Mouse (Mus musculus) fat pad, adult 2 months (tissue): ENCODE data around the gene Dand5.
A peak's percentile ranks its signal among the peaks of the same experiment; 100 is the strongest.

ENCODE experiments used
- DNase-seq: peaks from one replicate; pipeline ENCODE4 v3.0.0-alpha.2; 2011; ENCODE audit warnings: low read depth, low spot score; ENCODE audit errors: extremely low read depth

The Dand5 gene

DNA sequence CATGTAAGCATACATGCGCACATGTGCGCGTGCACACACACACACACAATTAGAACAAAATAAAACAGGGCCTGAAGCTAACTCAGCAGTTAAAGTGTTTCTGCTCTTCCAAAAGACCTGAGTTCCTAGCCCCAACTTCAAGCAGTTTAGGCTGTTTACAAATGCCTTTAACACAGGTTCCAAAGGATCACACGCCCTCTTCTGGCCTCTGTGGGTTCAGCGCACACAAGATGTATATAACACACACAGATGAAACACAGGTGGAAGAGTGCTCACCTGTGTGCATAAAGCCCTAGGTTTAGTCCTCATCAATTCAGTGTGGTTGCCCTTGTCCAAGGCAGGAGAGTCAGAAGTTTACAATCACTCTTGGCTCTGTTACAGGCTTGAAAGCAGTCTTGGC lies 16.6 kb downstream of the Dand5 start:
- DNase-seq, result no peak

DNA sequence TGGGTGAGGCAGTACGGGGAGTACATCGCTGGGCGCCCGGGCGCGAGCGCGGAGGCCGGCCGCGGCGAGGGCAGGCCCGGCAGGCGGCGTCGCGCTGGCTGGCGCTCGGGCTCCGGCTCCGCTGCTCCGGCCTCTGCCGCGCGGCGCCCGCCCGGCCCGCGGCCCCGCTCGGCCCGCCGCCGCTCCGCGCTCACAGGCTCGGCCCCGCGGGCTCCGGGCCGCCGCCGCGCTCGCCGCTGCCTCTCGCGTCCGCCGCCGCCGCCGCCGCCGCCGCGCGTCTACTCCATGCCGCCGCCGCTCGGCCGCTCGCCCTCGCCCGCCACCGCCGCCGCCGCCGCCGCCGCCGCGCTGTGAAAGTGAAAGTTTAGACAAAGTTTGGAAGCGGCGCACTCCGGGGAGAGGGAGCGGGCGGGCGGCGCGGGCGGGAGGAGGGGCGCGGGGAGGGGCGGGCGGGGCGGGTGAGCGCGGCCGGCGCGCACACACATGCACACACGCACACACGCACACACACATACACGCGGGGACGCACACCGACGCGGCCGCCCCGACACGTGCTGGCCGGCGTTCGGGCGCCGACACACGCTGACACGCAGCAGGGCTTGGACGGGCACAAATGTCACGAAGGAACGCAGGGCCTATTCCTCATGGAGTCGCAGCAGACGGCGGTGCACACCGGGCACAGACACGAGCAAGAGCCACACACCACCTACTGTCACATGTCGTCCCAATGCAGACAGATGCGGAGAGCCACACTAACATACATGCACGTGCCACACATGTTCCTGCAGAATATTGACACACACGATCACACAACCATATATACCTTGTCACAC lies 22.4 kb downstream of the Dand5 start, which contains the start of gene Nfix:
TSS of gene Nfix (minus strand) at position 346 of the 833 bp plus-strand sequence.
- no peak for DNase-seq

DNA sequence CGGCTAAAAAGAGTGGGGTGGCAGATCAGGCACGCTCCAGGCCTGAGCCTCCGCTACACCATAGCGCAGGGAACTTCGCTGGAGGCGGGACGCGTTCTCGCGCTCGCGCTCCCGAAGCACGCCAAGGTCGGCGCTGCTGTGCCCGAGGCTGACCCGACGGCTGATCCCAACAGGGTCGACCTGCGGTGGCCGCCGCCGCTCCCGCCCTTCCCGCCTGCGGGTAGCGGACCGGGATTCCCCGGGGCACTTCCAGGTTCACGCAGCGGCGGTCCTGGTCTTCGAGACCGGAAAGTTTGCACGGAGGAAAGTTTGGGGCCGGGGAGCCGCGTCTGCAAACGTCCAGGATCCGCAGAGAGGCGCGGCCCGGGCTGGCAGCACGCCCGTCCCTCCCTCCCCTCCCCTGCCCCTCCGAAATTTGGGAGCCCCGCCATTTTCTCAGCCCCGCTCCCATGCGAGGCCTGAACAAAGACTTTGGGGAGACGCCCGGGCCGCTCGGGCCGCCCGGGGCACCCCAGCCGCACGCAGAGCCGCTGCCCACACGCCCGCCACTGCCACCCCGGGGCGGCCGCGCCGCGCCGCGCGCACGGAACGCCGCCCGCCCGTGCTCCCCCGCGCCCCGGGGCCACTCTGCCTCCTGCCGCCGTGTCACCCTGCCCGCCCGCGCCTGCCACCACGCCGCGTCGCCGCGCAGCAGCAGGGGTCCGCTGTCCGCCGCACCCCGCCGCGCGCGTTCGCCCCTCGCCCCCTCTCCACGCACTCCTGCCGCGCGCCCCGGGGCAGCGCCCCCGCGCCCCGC lies 23.3 kb downstream of the Dand5 start:
- no peak for DNase-seq

DNA sequence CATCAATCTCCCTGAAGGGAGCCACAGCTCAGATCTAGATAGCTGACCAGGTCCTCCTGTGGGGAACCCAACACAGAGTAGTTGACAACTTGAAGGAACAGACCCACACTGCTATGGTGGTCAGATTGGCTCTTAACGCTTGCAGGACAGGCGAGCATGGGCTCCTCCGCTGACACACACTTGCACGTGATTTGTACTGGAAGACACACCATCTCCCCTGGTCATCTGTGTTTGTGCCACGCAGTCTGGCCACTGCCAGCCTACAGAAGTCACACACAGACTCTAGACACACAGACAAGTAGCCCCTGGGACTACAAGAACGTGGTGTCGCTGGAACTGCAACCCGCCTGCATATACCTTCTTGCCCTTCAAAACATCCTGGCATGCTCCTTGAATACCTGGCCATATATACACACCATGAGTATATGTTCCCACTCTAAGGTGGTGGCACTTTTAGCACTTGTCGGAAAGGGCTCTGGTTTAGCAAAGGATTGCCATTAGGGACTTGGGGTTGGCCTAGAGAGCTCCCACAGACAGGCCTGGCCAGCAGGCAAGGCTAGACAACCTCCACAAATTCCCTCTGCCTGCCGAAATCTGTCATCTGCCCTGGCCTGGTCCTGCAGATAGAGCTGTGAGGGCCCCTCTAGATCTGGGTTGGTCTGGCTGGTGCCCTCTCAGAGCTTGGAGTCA lies 24.0 kb downstream of the Dand5 start:
- DNase-seq, result no peak

DNA sequence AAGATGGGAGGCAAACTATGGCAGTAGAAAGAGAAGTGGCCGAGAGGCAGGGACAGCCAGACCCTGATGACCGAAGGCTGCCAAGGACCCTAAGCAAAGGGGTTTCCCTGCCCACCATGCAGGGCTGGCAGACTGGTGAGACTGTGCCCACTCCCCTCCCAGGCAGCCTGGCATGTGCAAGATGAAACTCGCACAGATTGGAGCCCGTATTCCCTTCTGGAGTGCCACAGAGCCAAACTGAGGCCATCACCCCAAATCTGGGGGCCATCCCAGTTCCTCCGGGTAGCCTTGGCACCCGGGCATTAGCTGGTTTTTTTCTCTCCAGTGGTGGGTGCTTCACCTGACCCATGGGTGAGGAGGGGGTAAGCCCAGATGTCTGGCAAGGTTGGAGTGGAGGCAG lies 24.7 kb downstream of the Dand5 start:
- no peak for DNase-seq

DNA sequence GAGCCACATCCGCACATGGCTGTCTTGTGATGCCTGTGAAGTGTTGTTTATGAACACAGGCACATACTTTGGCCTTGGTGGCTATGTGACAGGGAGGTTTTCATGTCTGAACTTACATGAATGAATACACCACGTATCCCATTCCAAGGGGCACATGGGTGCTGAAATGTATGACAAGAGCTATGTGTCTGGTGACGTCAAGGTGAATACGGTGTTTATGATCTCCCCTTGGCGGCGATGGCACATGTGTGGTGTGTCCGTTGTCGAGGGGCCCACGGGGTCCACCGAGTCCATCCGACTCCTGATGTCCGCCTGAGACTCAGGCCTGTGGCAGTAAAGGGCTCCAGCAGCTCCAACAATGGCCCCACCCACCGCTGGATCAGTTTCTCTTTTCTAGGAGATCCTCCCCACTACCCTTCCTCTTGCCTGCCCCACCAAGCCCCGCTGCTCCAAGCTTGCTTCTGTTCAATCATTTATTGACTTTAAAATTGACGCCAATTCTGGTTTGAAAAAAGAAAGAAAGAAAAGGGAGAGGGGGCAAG lies 25.3 kb downstream of the Dand5 start:
- no peak for DNase-seq

DNA sequence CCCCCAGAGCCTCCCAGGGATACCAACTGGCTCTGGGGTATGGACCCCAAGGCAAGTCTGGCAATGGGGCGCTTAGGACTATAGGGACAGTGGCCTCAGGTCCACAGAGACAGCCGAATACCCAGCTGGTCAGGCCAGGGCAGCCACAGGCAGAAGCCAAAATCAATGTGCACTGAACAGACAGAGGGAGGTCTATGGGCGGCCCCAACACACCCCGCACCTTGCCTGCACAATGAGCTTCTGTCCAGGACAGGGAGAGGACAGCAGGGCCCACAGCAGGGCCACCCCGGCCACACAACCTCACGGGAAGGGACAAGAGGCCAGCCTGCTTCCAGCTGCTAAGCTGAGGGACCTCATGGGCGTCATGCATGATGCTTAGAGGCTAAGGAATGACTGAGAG lies 28.1 kb downstream of the Dand5 start:
- no peak for DNase-seq

DNA sequence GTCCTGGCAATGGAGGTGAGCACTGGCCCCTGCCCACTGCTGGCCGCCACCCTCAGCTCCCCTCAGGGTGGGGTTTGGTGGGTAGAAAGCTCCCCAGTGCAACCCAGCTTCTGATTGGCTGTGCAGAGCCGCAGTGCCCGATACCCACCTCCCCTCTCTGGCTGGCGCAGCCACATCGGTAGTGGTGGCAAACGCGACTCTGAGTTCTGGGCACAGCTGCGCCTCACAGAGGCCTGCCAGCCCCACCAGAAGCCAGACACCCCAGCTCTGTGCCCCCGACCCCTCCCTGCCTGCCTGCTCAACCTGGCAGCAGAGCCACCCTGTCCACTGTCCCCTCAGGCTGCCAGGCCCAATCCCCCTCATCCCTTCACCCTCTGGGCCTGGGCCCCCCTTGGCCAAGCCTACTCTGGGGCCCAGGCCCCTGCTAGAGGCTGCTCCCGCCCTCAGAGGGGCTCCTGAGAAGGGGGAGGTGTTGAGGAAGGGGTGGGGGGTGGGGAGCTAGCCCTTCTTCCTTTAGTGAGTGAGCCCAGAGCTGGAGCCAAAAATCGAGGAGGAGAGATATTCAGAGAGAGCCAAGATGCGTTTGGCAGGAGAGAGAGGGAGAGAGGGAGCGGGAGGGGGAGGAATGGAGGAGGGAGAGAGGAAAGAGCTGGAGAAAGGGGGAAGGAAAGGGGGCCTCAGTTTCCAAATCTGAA lies 28.7 kb downstream of the Dand5 start:
- DNase-seq, result no peak

DNA sequence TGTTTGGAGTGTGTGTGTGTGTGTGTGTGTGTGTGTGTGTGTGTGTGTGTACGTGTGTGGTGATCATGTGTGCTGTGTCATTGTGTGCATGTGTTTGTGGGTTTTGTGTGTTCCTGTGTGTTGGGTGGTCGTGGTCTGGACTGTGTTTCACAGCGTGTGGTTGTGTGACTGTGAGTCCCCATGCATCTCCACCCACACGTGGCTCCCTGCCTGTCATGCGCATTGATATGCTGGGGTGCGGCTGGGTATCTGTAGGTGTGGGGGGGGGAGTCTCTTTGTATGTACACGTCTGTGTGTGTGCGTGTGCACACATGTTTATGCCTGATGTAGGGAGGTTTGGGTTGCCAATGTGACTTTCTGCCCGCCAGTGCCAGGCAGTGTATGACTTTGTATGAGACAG lies 29.5 kb downstream of the Dand5 start:
- no peak for DNase-seq

DNA sequence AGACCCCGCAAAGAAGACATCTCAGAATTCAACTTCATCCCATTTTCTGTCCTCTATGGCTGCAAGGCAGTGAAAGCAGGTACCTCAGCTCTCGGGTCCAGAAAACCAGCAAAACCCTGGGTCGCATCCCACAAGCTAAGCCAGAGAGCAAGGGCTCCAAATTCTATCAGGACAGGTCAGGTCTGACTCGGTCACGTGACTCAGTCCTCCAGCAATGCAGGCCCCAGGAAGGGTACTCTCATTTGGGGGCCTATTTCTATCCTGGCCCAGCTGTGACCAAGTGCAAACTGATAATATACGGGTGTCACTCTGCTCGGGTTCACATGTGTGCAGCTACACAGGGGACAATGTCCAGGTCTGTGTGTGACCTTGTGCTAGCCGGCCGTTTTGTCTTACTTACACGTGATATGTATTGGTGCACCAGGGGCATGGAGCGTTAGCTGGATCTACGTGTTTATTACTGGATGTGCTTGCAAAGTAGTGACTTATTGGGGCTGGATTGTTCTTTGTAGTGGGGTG lies 30.1 kb downstream of the Dand5 start:
- no peak for DNase-seq

DNA sequence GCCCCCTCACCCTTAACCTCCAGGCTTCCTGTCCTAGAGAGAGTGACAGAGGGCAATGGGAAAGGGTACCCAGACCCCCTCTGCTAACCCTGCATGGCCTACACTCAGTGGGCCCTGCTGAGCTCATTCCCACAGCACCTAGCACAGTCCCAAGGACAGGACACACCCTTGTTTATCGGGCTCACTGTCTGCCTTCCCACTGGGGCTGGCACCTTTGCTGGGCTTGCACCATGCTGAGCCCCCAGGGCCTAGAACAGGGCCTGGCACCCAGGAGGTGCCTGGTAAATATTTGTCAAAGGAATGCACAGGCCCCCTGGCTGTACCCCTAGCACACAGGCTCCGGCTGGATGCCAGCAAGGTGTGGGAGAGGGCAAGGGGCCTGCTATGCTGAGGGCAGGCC lies 32.1 kb downstream of the Dand5 start:
- no peak for DNase-seq

DNA sequence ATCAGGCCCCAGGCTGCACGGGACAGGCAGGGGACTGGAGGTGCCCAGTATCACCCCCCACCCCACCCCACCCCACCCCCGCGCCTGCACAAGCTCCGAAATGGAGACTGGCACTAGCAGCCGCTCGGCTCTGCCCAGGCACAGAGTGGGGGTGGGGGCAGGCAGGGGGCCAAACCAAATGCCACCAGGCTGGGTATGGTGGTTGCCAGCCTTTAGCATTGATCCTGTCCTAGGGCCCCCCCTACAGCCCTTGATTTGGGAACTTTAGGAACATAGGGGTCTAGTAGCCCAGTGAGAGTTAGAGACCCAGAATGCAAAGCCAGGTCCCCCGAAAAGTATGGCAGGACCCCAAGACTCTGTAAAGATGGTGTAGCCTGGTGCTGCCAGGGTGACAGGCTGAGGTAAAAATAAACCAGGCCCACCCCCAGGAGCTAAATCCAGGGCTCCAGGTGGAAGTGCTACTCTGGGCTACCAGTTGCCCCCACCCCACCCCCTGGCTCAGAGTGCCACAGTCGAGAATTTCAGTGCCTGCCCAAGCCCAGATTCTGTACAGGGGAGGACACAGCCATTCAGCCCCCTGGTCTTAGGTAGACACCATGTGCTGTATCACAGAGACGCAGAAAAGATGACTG lies 32.7 kb downstream of the Dand5 start:
- DNase-seq, result no peak

DNA sequence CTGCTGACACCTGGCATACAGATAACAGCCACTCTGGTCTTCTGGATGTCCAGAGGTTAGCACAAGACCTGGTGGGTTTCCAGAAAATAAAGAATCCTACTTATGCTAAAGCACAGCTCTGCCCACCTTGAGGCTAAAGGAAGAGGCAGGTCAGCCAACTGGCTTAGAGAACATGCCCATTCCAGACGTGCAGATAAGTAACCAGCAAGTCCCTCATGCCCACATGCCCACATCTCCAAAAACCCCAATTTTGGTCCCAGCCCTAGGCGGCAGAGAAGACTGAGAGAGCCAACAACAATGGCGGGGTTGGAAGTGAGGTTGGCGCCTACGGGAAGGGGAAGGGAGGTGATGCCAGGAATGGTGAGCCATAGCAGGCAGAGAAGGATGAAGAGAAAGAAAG lies 33.3 kb downstream of the Dand5 start:
- peak; percentile 70 for DNase-seq

DNA sequence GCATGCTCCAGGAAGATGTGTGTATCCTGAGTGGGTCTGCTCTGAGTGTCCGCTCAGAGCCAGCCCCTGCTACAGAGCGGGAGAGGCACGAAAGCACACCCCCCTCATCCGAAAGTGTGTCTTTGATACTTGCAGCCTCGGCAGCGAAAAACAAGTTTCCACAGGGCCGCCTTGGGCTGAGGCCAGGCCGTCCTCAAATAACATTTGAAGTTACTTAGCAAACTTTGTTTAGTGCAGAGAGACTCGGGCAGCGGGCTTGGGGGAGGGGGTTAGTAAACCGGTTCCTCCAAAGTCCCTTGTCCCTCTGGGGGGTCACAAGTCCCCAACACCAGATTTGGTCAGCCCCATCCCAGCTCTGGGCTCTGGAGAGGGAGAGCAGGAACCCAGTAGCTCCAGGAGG lies 33.7 kb downstream of the Dand5 start:
- DNase-seq, result no peak

DNA sequence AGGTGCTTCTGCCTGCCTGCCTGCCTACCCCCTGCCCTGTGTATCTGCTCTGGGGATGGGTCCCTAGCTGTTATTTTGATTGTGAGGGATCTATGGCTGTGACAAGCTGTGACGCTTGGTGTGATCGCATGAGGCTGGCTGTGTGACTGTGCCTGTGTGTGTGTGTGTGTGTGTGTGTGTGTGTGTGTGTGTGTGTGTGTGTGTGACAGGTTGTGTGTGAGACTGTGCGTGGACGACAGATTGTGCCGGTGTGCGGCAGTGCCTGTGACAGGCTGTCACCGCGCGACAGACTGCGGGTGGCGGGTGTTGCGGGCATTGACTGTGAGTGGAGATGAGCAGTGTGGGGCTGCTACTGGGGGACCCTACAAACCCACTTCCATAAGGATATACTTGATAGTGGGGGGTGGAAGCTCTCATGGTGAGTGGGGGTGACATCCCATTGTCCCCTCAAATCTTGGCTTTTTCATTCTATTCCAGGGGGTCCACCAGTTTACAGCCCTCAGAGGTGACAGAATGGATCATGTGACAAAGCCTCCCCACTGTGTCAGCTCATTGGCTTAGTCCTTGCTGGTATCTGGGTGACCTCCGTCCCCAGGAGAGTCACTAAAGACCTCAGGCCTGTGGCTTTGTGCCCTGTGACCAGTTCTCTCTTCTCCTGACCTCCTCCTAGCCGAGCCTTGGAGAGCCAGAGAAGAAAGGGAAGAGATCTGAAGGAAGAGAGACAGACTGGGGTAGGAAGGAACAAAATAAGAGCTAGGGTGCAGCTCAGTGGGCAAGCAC lies 34.9 kb downstream of the Dand5 start:
- DNase-seq, result no peak

DNA sequence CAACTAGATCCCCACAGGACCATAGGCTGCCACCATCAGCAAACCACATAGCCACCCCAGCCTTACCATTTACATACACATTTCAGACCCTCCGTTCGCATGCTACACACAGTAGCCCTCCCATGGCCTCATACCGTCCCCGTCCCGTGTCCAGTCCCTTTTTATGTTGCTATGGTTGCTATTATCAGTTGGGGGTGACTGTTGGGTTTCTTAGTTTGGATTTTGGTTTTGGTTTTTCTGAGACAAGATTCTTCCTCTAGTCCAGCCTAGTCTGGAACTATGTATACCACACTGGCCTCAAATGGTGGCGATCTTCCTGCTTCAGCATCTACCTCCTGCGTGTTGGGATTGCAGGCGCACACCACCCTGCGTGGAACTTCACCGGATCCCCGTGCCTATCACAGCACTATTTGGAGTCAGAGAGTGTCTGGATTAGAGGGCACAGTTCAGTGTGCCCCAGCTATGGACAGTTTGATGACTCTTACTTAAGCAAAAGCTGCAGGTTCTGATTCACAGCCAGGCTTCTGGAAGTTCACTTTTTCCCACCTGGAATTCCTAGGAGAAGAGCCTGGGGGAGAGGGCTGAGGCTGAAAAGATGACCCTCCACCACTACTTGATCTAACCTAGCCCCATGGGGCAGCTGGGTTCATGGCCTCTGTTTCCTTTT lies 35.7 kb downstream of the Dand5 start:
- no peak for DNase-seq

DNA sequence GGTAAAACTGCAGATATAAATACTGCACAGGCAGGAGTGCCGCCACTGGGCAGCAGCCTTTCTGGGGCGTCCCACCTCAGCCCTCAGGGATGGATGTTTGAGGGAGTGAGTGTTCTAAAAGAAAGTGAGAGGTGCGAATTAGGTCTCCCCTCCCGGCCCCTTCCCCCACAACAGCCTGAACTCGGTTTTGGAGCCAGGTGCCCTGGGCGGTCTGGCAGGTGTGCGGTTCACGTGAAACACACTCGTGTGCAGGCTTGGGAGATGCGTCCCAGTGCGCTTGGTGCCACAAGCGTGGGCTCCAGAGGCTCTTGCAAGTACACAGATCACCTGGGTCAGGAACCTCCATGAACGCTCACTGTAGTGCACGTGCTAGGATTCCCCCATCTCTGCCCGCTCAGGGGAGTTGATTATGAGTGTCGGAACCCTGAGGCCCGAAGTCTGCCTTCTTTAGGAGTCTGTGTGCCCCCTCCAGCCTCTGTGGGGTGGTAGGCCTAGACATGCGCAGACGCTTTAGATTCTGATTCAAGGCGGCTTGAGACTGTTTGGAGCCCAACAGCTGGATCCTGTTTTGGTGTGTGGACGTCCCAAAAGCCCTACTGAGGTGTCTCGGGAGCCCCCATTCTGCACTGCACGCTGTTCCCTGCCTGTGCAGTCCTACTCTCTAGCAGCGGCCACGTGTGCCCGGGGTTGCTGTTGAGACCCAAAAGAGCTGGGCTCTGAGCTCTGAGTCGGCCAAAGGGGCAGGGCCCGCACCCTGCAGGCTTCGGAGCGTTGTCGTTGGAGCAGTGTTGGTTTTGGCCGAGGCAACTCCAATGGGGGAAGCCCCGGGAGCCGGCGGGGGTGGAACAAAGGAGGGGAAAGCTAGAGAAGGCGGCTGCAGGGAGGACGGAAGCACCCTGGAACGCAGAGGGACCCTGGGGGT lies 36.6 kb downstream of the Dand5 start:
- peak; percentile 72 for DNase-seq

DNA sequence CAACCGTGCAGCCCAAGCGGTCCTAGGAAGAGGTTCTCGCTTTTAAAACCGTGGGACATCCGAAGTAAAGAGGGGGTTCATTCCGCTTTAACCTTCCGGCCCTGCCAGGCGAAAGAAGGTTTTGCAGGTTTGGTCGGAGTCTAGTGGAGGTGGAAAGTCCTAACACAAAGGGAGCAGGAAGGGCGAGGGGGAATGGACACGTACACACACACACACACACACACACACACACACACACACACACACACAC lies 37.2 kb downstream of the Dand5 start:
- no peak for DNase-seq
